In genomic region chr12:85092214-85092613, GRCm38 (mm10) we compare ENCODE assay signal across 9 mouse cellular contexts. TPM values are rescaled to one million over a fixed set of nuclear protein-coding genes. Genes with fewer than 3 reads are reported as not detected.
A peak's percentile ranks its signal among the peaks of the same experiment; 100 is the strongest.
DNase-seq lines count a peak whose midpoint lies in the region; ATAC-seq and TF ChIP-seq lines count a peak whose summit lies in the region.
"Had no signal": no experiment of that assay in that cellular context is flagged by ENCODE, and none has a peak within 500 bp of the region (broad histone marks: within the 10 kb centered on the region; RNA-seq: fewer than 3 reads in every experiment).

No protein-coding gene starts in this region.

- H3K27me3 ChIP-seq in heart, embryonic 10.5 days (ENCODE audit: insufficient read depth, poor library complexity, severe bottlenecking) = no peaks in the 10 kb centered on the region
- no peaks in the 10 kb centered on the region for H3K27me3 ChIP-seq in CH12.LX (replicated peaks)
- H3K27me3 ChIP-seq: liver, embryonic 15.5 days had no signal

- H3K9me3 ChIP-seq in heart, embryonic 10.5 days = no peaks in the 10 kb centered on the region
- peaks cover 6% of the 10 kb centered on the region for H3K9me3 ChIP-seq in CH12.LX (replicated peaks; ENCODE audit: low read length)
- H3K9me3 ChIP-seq: liver, embryonic 15.5 days had no signal

- H3K4me3 ChIP-seq in heart, embryonic 10.5 days = no peak overlapping the region
- H3K4me3 ChIP-seq in CH12.LX (replicated peaks in 1 of 3; ENCODE audit: low read depth in 2 of 3, low read length in 2 of 3, poor library complexity in 1 of 3) = no peak overlapping the region
- H3K4me3 ChIP-seq: liver, embryonic 15.5 days had no signal

- WGBS in heart, embryonic 10.5 days = 4% methylated on average over 3 of the region's 3 CpGs

- H3K79me2 ChIP-seq in CH12.LX (replicated peaks; ENCODE audit: control insufficient read depth, extremely low read depth, insufficient read depth, poor library complexity, severe bottlenecking) = no peaks in the 10 kb centered on the region

- DNase-seq in heart, adult 11 months = peak; percentile 93
- DNase-seq in heart, embryonic 10.5 days (ENCODE audit: low spot score) = no peak
- peak; percentile 75 for DNase-seq in CH12.LX (ENCODE audit: extremely low read depth)
- peak; percentile 49 for DNase-seq in cerebellum, adult 11-12 months
- peak; percentile 82 for DNase-seq in gastrocnemius, postnatal 10 days
- DNase-seq in layer of hippocampus, postnatal 10 days (ENCODE audit: low spot score in 2 of 2) = peak; percentile 72 to 80
- DNase-seq in spleen, postnatal 14 days (ENCODE audit: low spot score in 2 of 2) = peak; percentile 45 to 70

- in situ Hi-C loops in CH12.LX (cut with MboI; ENCODE audit: low pct_ligation_motif_present, low pct_unique_long_range_greater_than_20kb, low sequenced_read_pairs) = loop anchor here (5.0 kb wide), 1 partner anchor 40 kb away; no protein-coding TSS in a partner anchor

- peak; percentile 86 for TF ChIP-seq RAD21 in CH12.LX (IDR thresholded peaks at IDR 0.05; ENCODE audit: low read depth, low read length)

- H3K9ac ChIP-seq in CH12.LX (ENCODE audit: insufficient read depth, low read depth) = no peak overlapping the region
- H3K9ac ChIP-seq: liver, embryonic 15.5 days had no signal

- TF ChIP-seq CTCF in CH12.LX (conservative IDR thresholded peaks at IDR 0.05 in 1 of 2, IDR thresholded peaks at IDR 0.05 in 1 of 2; ENCODE audit: low read depth in 2 of 2, low read length in 2 of 2) = peak; percentile 76 to 85

- TF ChIP-seq EP300 in CH12.LX (IDR thresholded peaks at IDR 0.05; ENCODE audit: low read length) = no peak

- H3K27ac ChIP-seq in heart, embryonic 10.5 days = no peak overlapping the region
- H3K27ac ChIP-seq in CH12.LX (ENCODE audit: insufficient read depth, low read depth) = no peak overlapping the region
- H3K27ac ChIP-seq: liver, embryonic 15.5 days had no signal

- TF ChIP-seq POLR2A in CH12.LX (IDR thresholded peaks at IDR 0.05; ENCODE audit: low read depth, low read length) = no peak

- H3K4me2 ChIP-seq in CH12.LX (ENCODE audit: insufficient read depth, low read depth, poor library complexity, severe bottlenecking) = no peak overlapping the region
- H3K4me2 ChIP-seq: liver, embryonic 15.5 days had no signal

- peak; percentile 47 for ATAC-seq in megakaryocyte-erythroid progenitor cell, adult 5-6 weeks (replicated peaks; ENCODE audit: low FRiP score, low TSS enrichment, poor library complexity, severe bottlenecking)

- peaks cover 26% of the 10 kb centered on the region for H3K36me3 ChIP-seq in heart, embryonic 10.5 days
- peaks cover 48 to 68% of the 10 kb centered on the region in 2 experiments for H3K36me3 ChIP-seq in CH12.LX (replicated peaks in 1 of 2; ENCODE audit: control insufficient read depth in 1 of 2, insufficient read depth in 1 of 2, low read length in 1 of 2)

- dilution Hi-C loops in CH12.LX (cut with MboI; ENCODE audit: extremely low pct_ligation_motif_present, extremely low pct_unique_long_range_greater_than_20kb, low sequenced_read_pairs) = no loop called here

- peaks cover 8% of the 10 kb centered on the region for H3K4me1 ChIP-seq in heart, embryonic 10.5 days
- peaks cover 4 to 44% of the 10 kb centered on the region in 2 experiments for H3K4me1 ChIP-seq in CH12.LX (ENCODE audit: control insufficient read depth in 1 of 2, insufficient read depth in 2 of 2)

TF ChIP-seq in CH12.LX, 34 proteins besides CTCF, POLR2A, EP300 and RAD21:
- no peak for TF ChIP-seq PAX5 (IDR thresholded peaks at IDR 0.05; ENCODE audit: low read length)
- TF ChIP-seq HCFC1 (IDR thresholded peaks at IDR 0.05; ENCODE audit: low read depth, low read length) = no peak
- 0 out of 2 replicates have a peak, but pooled peaks have one; percentile 71 for TF ChIP-seq MAZ (IDR thresholded peaks at IDR 0.05; ENCODE audit: low read depth, low read length)
- TF ChIP-seq BHLHE40 (IDR thresholded peaks at IDR 0.05; ENCODE audit: low read depth, low read length) = no peak
- TF ChIP-seq ZMIZ1 (IDR thresholded peaks at IDR 0.05; ENCODE audit: low read depth, low read length) = no peak
- no peak for TF ChIP-seq TCF12 (IDR thresholded peaks at IDR 0.05; ENCODE audit: low read depth, low read length)
- TF ChIP-seq JUN (IDR thresholded peaks at IDR 0.05; ENCODE audit: insufficient read depth, low read depth, low read length) = no peak
- peak; percentile 21; the same call in 1 of the 2 replicates for TF ChIP-seq ZC3H11A (IDR thresholded peaks at IDR 0.05; ENCODE audit: low read depth, low read length)
- TF ChIP-seq MXI1 (IDR thresholded peaks at IDR 0.05; ENCODE audit: low read depth, low read length) = no peak
- TF ChIP-seq TBP (conservative IDR thresholded peaks at IDR 0.05; ENCODE audit: low read depth, low read length) = no peak
- no peak for TF ChIP-seq POLR2AphosphoS2 (IDR thresholded peaks at IDR 0.05; ENCODE audit: low read depth, low read length)
- no peak for TF ChIP-seq KAT2A (IDR thresholded peaks at IDR 0.05; ENCODE audit: insufficient replicate concordance, low read length)
- no peak for TF ChIP-seq MEF2A (IDR thresholded peaks at IDR 0.05; ENCODE audit: borderline replicate concordance, low read depth, low read length)
- TF ChIP-seq JUND (conservative IDR thresholded peaks at IDR 0.05; ENCODE audit: low read depth, low read length) = no peak
- TF ChIP-seq NELFE (IDR thresholded peaks at IDR 0.05; ENCODE audit: low read depth, low read length) = no peak
- no peak for TF ChIP-seq CHD2 (IDR thresholded peaks at IDR 0.05; ENCODE audit: low read length)
- no peak for TF ChIP-seq IRF4 (IDR thresholded peaks at IDR 0.05; ENCODE audit: low read depth, low read length)
- no peak for TF ChIP-seq ETS1 (conservative IDR thresholded peaks at IDR 0.05; ENCODE audit: low read depth, low read length)
- no peak for TF ChIP-seq USF2 (conservative IDR thresholded peaks at IDR 0.05; ENCODE audit: low read depth, low read length)
- TF ChIP-seq MAFK (IDR thresholded peaks at IDR 0.05; ENCODE audit: insufficient replicate concordance, low read length) = no peak
- TF ChIP-seq MYC (IDR thresholded peaks at IDR 0.05; ENCODE audit: low read depth, low read length) = no peak
- peak; percentile 82 for TF ChIP-seq SMC3 (IDR thresholded peaks at IDR 0.05; ENCODE audit: low read depth, low read length)
- TF ChIP-seq GABPA (IDR thresholded peaks at IDR 0.05; ENCODE audit: insufficient replicate concordance, low read depth, low read length) = no peak
- no peak for TF ChIP-seq ZNF384 (IDR thresholded peaks at IDR 0.05; ENCODE audit: low read depth, low read length)
- TF ChIP-seq ZKSCAN1 (IDR thresholded peaks at IDR 0.05; ENCODE audit: borderline replicate concordance, low read depth, low read length) = no peak
- TF ChIP-seq CHD1 (IDR thresholded peaks at IDR 0.05; ENCODE audit: low read depth, low read length) = no peak
- no peak for TF ChIP-seq MAX (IDR thresholded peaks at IDR 0.05; ENCODE audit: low read length)
- no peak for TF ChIP-seq E2F4 (IDR thresholded peaks at IDR 0.05; ENCODE audit: insufficient replicate concordance, low read depth, low read length)
- TF ChIP-seq UBTF (IDR thresholded peaks at IDR 0.05; ENCODE audit: low read depth, low read length) = no peak
- no peak for TF ChIP-seq NRF1 (IDR thresholded peaks at IDR 0.05; ENCODE audit: low read depth, low read length)
- no peak for TF ChIP-seq USF1 (IDR thresholded peaks at IDR 0.05; ENCODE audit: low read depth, low read length)
- no peak for TF ChIP-seq SIN3A (IDR thresholded peaks at IDR 0.05; ENCODE audit: low read length)
- 0 out of 2 replicates have a peak, but pooled peaks have one; percentile 15 for TF ChIP-seq ELF1 (IDR thresholded peaks at IDR 0.05; ENCODE audit: low read depth, low read length)

RNA-seq across cellular contexts. Expression of gene Prox2, which starts 18.3 kb away (rescaled TPM):
- polyA plus RNA-seq in heart, embryonic 10.5 days (2016; fragmentation: Nextera tagmentation; extraction: Ambion mirVana) = 1.9 and 2.6 TPM in 2 replicates
- total RNA-seq in CH12.LX (2012; rRNA removed) = 11.6 and 13.3 TPM in 2 replicates
- 2.4 TPM in 2 replicates for total RNA-seq in CH12.LX (2014; rRNA removed)
- 4.5 and 5.2 TPM in 2 replicates for polyA plus RNA-seq in CH12.LX (2012; ENCODE audit: insufficient read length, low read depth)
- total RNA-seq in gastrocnemius, postnatal 10 days (2021) = 1 to 10 TPM; 2.6 to 2.9 TPM
- 1 to 10 TPM; 1.1 to 1.4 TPM for total RNA-seq in layer of hippocampus, postnatal 10 days (2021)
- 2.5 and 11.8 TPM in 2 replicates for total RNA-seq in megakaryocyte-erythroid progenitor cell, adult 5-6 weeks (2014; fragmentation: Nextera tagmentation)
- total RNA-seq in megakaryocyte-erythroid progenitor cell, adult 5-6 weeks (2017) = 4.3 and 8.3 TPM in 2 replicates

RNA-seq across cellular contexts. Expression of gene Dlst, which starts 18.4 kb away (rescaled TPM):
- 162 and 217 TPM in 2 replicates for polyA plus RNA-seq in heart, embryonic 10.5 days (2016; fragmentation: Nextera tagmentation; extraction: Ambion mirVana)
- total RNA-seq in CH12.LX (2012; rRNA removed) (116 and 122 TPM in 2 replicates), CH12.LX (2014; rRNA removed) (144 TPM in 2 replicates)
- 165 and 208 TPM in 2 replicates for polyA plus RNA-seq in CH12.LX (2012; ENCODE audit: insufficient read length, low read depth)
- total RNA-seq in gastrocnemius, postnatal 10 days (2021) = 100 to 1,000 TPM; 284 to 308 TPM
- total RNA-seq in layer of hippocampus, postnatal 10 days (2021) = 100 to 1,000 TPM; 162 to 167 TPM
- total RNA-seq in megakaryocyte-erythroid progenitor cell, adult 5-6 weeks (2014; fragmentation: Nextera tagmentation) = 216 and 227 TPM in 2 replicates
- 230 and 281 TPM in 2 replicates for total RNA-seq in megakaryocyte-erythroid progenitor cell, adult 5-6 weeks (2017)

RNA-seq across cellular contexts. Expression of gene Rps6kl1, which starts 58.9 kb away (rescaled TPM):
- 1.4 and 1.5 TPM in 2 replicates for polyA plus RNA-seq in heart, embryonic 10.5 days (2016; fragmentation: Nextera tagmentation; extraction: Ambion mirVana)
- 0.21 and 0.97 TPM in 2 replicates for total RNA-seq in CH12.LX (2012; rRNA removed)
- total RNA-seq in CH12.LX (2014; rRNA removed) = 0.36 and 0.43 TPM in 2 replicates
- 0.59 and 0.86 TPM in 2 replicates for polyA plus RNA-seq in CH12.LX (2012; ENCODE audit: insufficient read length, low read depth)
- total RNA-seq in gastrocnemius, postnatal 10 days (2021) = under 1 TPM; 0.33 to 0.68 TPM
- 10 to 100 TPM; 41.5 to 48.4 TPM for total RNA-seq in layer of hippocampus, postnatal 10 days (2021)
- total RNA-seq in megakaryocyte-erythroid progenitor cell, adult 5-6 weeks (2014; fragmentation: Nextera tagmentation) = 0.35 TPM in 1 of 2 replicates, not detected in the other
- total RNA-seq in megakaryocyte-erythroid progenitor cell, adult 5-6 weeks (2017) = not detected in 2 replicates

Comparison
In these comparisons a context has a peak if more than half of its experiments do, and no peak if none do; other contexts are left out.
1. RNA of gene Rps6kl1, which starts 58.9 kb away (total RNA-seq): 41.5 to 48.4 TPM in layer of hippocampus, postnatal 10 days; 0.33 to 0.68 TPM in gastrocnemius, postnatal 10 days, 0.21 to 0.97 TPM in CH12.LX and 0.35 TPM in megakaryocyte-erythroid progenitor cell, adult 5-6 weeks; every median in the first group is over 10 times any median in the second.